Mouse (Mus musculus): Measurements from ENCODE around the gene Haghl. TPM values are rescaled to one million over a fixed set of nuclear protein-coding genes. Genes with fewer than 3 reads are reported as not detected.

Haghl gene
- polyA plus RNA-seq (2015; fragmentation: Nextera tagmentation; extraction: Ambion mirVana) = 6.8 and 7.3 TPM in 2 replicates

GRCm38 (mm10) chr17:25785281-25785745 is at the start of gene Haghl:
Gene Haghl, minus strand, starts transcription at chr17:25785673.
- H3K4me3 ChIP-seq (replicated peaks) = peak within 1 kb of the TSS; percentile 69
- H3K4me1 ChIP-seq (replicated peaks) = peaks cover 22% of the 10 kb centered on the region
- DNase-seq (peak; percentile 93), ATAC-seq (ENCODE audit: low read depth) (peak; percentile 86)
- no peaks in the 10 kb centered on the region for H3K9me3 ChIP-seq (replicated peaks)
- H3K27me3 ChIP-seq = no peaks in the 10 kb centered on the region
- H3K4me2 ChIP-seq = peak within 1 kb of the TSS; percentile 80
- H3K9ac ChIP-seq = peak within 1 kb of the TSS; percentile 75
- peak within 1 kb of the TSS; percentile 43 for H3K27ac ChIP-seq
- H3K36me3 ChIP-seq = peaks cover 60% of the 10 kb centered on the region
- under 1% methylated on average over 23 of the region's 23 CpGs for WGBS (ENCODE audit: insufficient replicate concordance)

- no peak for DNase-seq
- Histone ChIP-seq H3K27ac (peak overlapping the region; percentile 93), H3K4me3 (replicated peaks) (peak overlapping the region; percentile 85), H3K4me2 (peak overlapping the region; percentile 99), H3K9me3 (replicated peaks) (no peaks in the 10 kb centered on the region), H3K27me3 (no peaks in the 10 kb centered on the region), H3K4me1 (replicated peaks) (peaks cover 88% of the 10 kb centered on the region), H3K9ac (peak overlapping the region; percentile 92), H3K36me3 (peaks cover 62% of the 10 kb centered on the region)
- no peak for ATAC-seq (ENCODE audit: low read depth)
- 88% methylated on average over 12 of the region's 12 CpGs for WGBS (ENCODE audit: insufficient replicate concordance)
Observed at GRCm38 (mm10) chr17:25834595-25835222, 49.2 kb upstream of the Haghl start.

- 34% methylated on average over 6 of the region's 6 CpGs for WGBS (ENCODE audit: insufficient replicate concordance)
- H3K27ac ChIP-seq = peak overlapping the region; percentile 93
- DNase-seq (no peak), ATAC-seq (ENCODE audit: low read depth) (no peak)
- peak overlapping the region; percentile 85 for H3K4me3 ChIP-seq (replicated peaks)
- H3K4me2 ChIP-seq = peak overlapping the region; percentile 99
- H3K9me3 ChIP-seq (replicated peaks) = no peaks in the 10 kb centered on the region
- peaks cover 58% of the 10 kb centered on the region for H3K36me3 ChIP-seq
- no peaks in the 10 kb centered on the region for H3K27me3 ChIP-seq
- peak overlapping the region; percentile 92 for H3K9ac ChIP-seq
- peaks cover 88% of the 10 kb centered on the region for H3K4me1 ChIP-seq (replicated peaks)
Observed at GRCm38 (mm10) chr17:25833961-25834594, 48.6 kb upstream of the Haghl start.

- peak within 1 kb of the TSS; percentile 92 for H3K9ac ChIP-seq
- peak within 1 kb of the TSS; percentile 99 for H3K4me2 ChIP-seq
- H3K27me3 ChIP-seq = no peaks in the 10 kb centered on the region
- peak within 1 kb of the TSS; percentile 93 for H3K27ac ChIP-seq
- peaks cover 53% of the 10 kb centered on the region for H3K36me3 ChIP-seq
- DNase-seq (peak; percentile 76), ATAC-seq (ENCODE audit: low read depth) (peak; percentile 51)
- peak within 1 kb of the TSS; percentile 85 for H3K4me3 ChIP-seq (replicated peaks)
- no peaks in the 10 kb centered on the region for H3K9me3 ChIP-seq (replicated peaks)
- WGBS (ENCODE audit: insufficient replicate concordance) = under 1% methylated on average over 24 of the region's 24 CpGs
- H3K4me1 ChIP-seq (replicated peaks) = peaks cover 88% of the 10 kb centered on the region
Observed at GRCm38 (mm10) chr17:25833291-25833663, 47.8 kb upstream of the Haghl start, which contains the start of gene Stub1. Gene Stub1, minus strand, starts transcription at chr17:25833404.

GRCm38 (mm10) chr17:25832436-25833290 is 47.2 kb upstream of the Haghl start:
- H3K4me3 ChIP-seq (replicated peaks) = peak overlapping the region; percentile 85
- DNase-seq (peak; percentile 99), ATAC-seq (ENCODE audit: low read depth) (peak; percentile 89)
- H3K27ac ChIP-seq = peak overlapping the region; percentile 93
- H3K36me3 ChIP-seq = peaks cover 53% of the 10 kb centered on the region
- WGBS (ENCODE audit: insufficient replicate concordance) = under 1% methylated on average over 76 of the region's 77 CpGs
- no peaks in the 10 kb centered on the region for H3K27me3 ChIP-seq
- H3K9me3 ChIP-seq (replicated peaks) = no peaks in the 10 kb centered on the region
- H3K9ac ChIP-seq = peak overlapping the region; percentile 92
- peaks cover 85% of the 10 kb centered on the region for H3K4me1 ChIP-seq (replicated peaks)
- peak overlapping the region; percentile 99 for H3K4me2 ChIP-seq

- Histone ChIP-seq H3K4me2 (peak overlapping the region; percentile 99), H3K27me3 (no peaks in the 10 kb centered on the region), H3K9ac (peak overlapping the region; percentile 89), H3K36me3 (peaks cover 59% of the 10 kb centered on the region), H3K9me3 (replicated peaks) (no peaks in the 10 kb centered on the region), H3K4me3 (replicated peaks) (peak overlapping the region; percentile 85), H3K27ac (peak overlapping the region; percentile 93), H3K4me1 (replicated peaks) (peaks cover 80% of the 10 kb centered on the region)
- WGBS (ENCODE audit: insufficient replicate concordance) = 39% methylated on average over 21 of the region's 21 CpGs
- ATAC-seq (ENCODE audit: low read depth) (no peak), DNase-seq (no peak)
Observed at GRCm38 (mm10) chr17:25831451-25832281, 46.2 kb upstream of the Haghl start.

- peaks cover 66% of the 10 kb centered on the region for H3K36me3 ChIP-seq
- H3K4me3 ChIP-seq (replicated peaks) = peak overlapping the region; percentile 85
- no peaks in the 10 kb centered on the region for H3K9me3 ChIP-seq (replicated peaks)
- ATAC-seq (ENCODE audit: low read depth) (no peak), DNase-seq (no peak)
- peak overlapping the region; percentile 93; the same call in 1 of the 2 replicates for H3K27ac ChIP-seq
- H3K4me2 ChIP-seq = peak overlapping the region; percentile 99
- H3K4me1 ChIP-seq (replicated peaks) = peaks cover 75% of the 10 kb centered on the region
- WGBS (ENCODE audit: insufficient replicate concordance) = 81% methylated on average over 14 of the region's 14 CpGs
- peak overlapping the region; percentile 89 for H3K9ac ChIP-seq
- no peaks in the 10 kb centered on the region for H3K27me3 ChIP-seq
Observed at GRCm38 (mm10) chr17:25830806-25831431, 45.4 kb upstream of the Haghl start.

GRCm38 (mm10) chr17:25830200-25830753 is 44.8 kb upstream of the Haghl start:
- 74% methylated on average over 4 of the region's 4 CpGs for WGBS (ENCODE audit: insufficient replicate concordance)
- peaks cover 65% of the 10 kb centered on the region for H3K36me3 ChIP-seq

GRCm38 (mm10) chr17:25829558-25830017 is 44.1 kb upstream of the Haghl start:
- H3K36me3 ChIP-seq = peaks cover 58% of the 10 kb centered on the region

More at GRCm38 (mm10) chr17:25830200-25830753, 44.8 kb upstream of the Haghl start:
- Histone ChIP-seq H3K4me2 (peak overlapping the region; percentile 99), H3K4me3 (replicated peaks) (peak overlapping the region; percentile 85), H3K9ac (peak overlapping the region; percentile 81), H3K4me1 (replicated peaks) (peaks cover 73% of the 10 kb centered on the region), H3K27ac (peak overlapping the region; percentile 78; the same call in 1 of the 2 replicates), H3K9me3 (replicated peaks) (no peaks in the 10 kb centered on the region), H3K27me3 (no peaks in the 10 kb centered on the region)
- no peak for DNase-seq
- no peak for ATAC-seq (ENCODE audit: low read depth)

More at GRCm38 (mm10) chr17:25829558-25830017, 44.1 kb upstream of the Haghl start:
- H3K9me3 ChIP-seq (replicated peaks) = no peaks in the 10 kb centered on the region
- H3K4me3 ChIP-seq (replicated peaks) = peak overlapping the region; percentile 85
- H3K27ac ChIP-seq = peak overlapping the region; percentile 78
- H3K9ac ChIP-seq = peak overlapping the region; percentile 81
- 44% methylated on average over 8 of the region's 8 CpGs for WGBS (ENCODE audit: insufficient replicate concordance)
- ATAC-seq (ENCODE audit: low read depth) = no peak
- no peaks in the 10 kb centered on the region for H3K27me3 ChIP-seq
- no peak for DNase-seq
- H3K4me1 ChIP-seq (replicated peaks) = peaks cover 73% of the 10 kb centered on the region
- peak overlapping the region; percentile 99 for H3K4me2 ChIP-seq
